Mouse (Mus musculus) midbrain, embryonic 14.5 days (tissue): ENCODE measurements around the gene Nt5c2. TPM values are rescaled to one million over a fixed set of nuclear protein-coding genes. Genes with fewer than 3 reads are reported as not detected.
A peak's percentile ranks its signal among the peaks of the same experiment; 100 is the strongest.

Experiments used
- ATAC-seq: fragments of 200-750 bp; cut with Nextera tagmentation; 2 replicates; pipeline ENCODE4 v1.8.0; 2017; ENCODE audit warnings: moderate number of reproducible peaks, moderate library complexity; ENCODE audit not compliant: low FRiP score, low TSS enrichment
- DNase-seq: peaks from one replicate; pipeline ENCODE4 v3.0.0-alpha.2; 2015
- H3K27ac ChIP-seq: fragments of 300-500 bp; sonication (generic); replicated peaks from 2 replicates; pipeline ENCODE4 v1.5.1; 2014; ENCODE audit warnings: mild to moderate bottlenecking, low read depth, low read length, moderate library complexity
- H3K27me3 ChIP-seq: fragments of 300-500 bp; sonication (generic); 2 replicates; pipeline ENCODE4 v1.6.1; 2014; ENCODE audit warnings: low read length, control low read depth, mixed read lengths; ENCODE audit not compliant: control insufficient read depth, insufficient read depth
- H3K36me3 ChIP-seq: fragments of 300-500 bp; sonication (generic); 2 replicates; pipeline ENCODE4 v1.6.1; 2014; ENCODE audit warnings: low read length, control low read depth; ENCODE audit not compliant: control insufficient read depth, insufficient read depth
- H3K4me1 ChIP-seq: fragments of 300-500 bp; sonication (generic); 2 replicates; pipeline ENCODE4 v1.6.1; 2014; ENCODE audit warnings: mild to moderate bottlenecking, antibody characterized with exemption, low read length, control low read depth; ENCODE audit not compliant: control insufficient read depth, insufficient read depth
- H3K4me2 ChIP-seq: fragments of 300-500 bp; sonication (generic); 2 replicates; pipeline ENCODE4 v1.6.1; 2014; ENCODE audit warnings: mild to moderate bottlenecking, low read length, moderate library complexity
- H3K4me3 ChIP-seq: fragments of 300-500 bp; sonication (generic); replicated peaks from 2 replicates; pipeline ENCODE4 v1.5.1; 2014; ENCODE audit warnings: low read depth, low read length
- H3K9ac ChIP-seq: fragments of 300-500 bp; sonication (generic); replicated peaks from 2 replicates; pipeline ENCODE4 v1.6.1; 2014; ENCODE audit warnings: mild to moderate bottlenecking, low read length, moderate library complexity
- H3K9me3 ChIP-seq: fragments of 300-500 bp; sonication (generic); 2 replicates; pipeline ENCODE4 v1.6.1; 2016; ENCODE audit warnings: low read length, control low read depth, mixed read lengths; ENCODE audit not compliant: control insufficient read depth
- WGBS: fragments of 180-500 bp; shearing (Covaris S2); extraction: QIAGEN DNeasy Blood & Tissue Kit; methylation state at CpG from one replicate; pipeline ENCODE4 v1.1.7; 2014; 5-methylcytosine and 5-hydroxymethylcytosine counted together
- polyA plus RNA-seq: library from polyadenylated mRNA; unstranded; fragments of >200 nt; fragmentation: Nextera tagmentation; extraction: Ambion mirVana; gene quantifications from 2 replicates; pipeline ENCODE4 v1.2.1, GENCODE M21; 2014

Gene Nt5c2
- polyA plus RNA-seq, 1 experiment from 2014 or later, result 89.9 TPM

GRCm38 (mm10) chr19:46865381-46865780 lies 149.6 kb downstream of the Nt5c2 start:
- H3K9ac ChIP-seq, result no peak overlapping the region
- 90% methylated on average over 4 of the region's 4 CpGs for WGBS

GRCm38 (mm10) chr19:46864731-46865331 lies 150.1 kb downstream of the Nt5c2 start:
- H3K4me3 ChIP-seq, result no peak overlapping the region
- H3K27me3 ChIP-seq, result no peaks in the 10 kb centered on the region
- H3K27ac ChIP-seq, result no peak overlapping the region
- no peak for DNase-seq
- ATAC-seq, result no peak
- no peak overlapping the region for H3K4me2 ChIP-seq
- H3K9ac ChIP-seq, result no peak overlapping the region
- no peaks in the 10 kb centered on the region for H3K36me3 ChIP-seq
- 81% methylated on average over 6 of the region's 6 CpGs for WGBS
- H3K9me3 ChIP-seq, result no peaks in the 10 kb centered on the region
- H3K4me1 ChIP-seq, result no peaks in the 10 kb centered on the region

More at GRCm38 (mm10) chr19:46865381-46865780, 149.6 kb downstream of the Nt5c2 start:
- Histone ChIP-seq H3K4me3 (no peak overlapping the region), H3K4me1 (no peaks in the 10 kb centered on the region), H3K27me3 (no peaks in the 10 kb centered on the region), H3K27ac (no peak overlapping the region), H3K9me3 (no peaks in the 10 kb centered on the region), H3K36me3 (no peaks in the 10 kb centered on the region), H3K4me2 (no peak overlapping the region)
- ATAC-seq (no peak), DNase-seq (no peak)

DNA sequence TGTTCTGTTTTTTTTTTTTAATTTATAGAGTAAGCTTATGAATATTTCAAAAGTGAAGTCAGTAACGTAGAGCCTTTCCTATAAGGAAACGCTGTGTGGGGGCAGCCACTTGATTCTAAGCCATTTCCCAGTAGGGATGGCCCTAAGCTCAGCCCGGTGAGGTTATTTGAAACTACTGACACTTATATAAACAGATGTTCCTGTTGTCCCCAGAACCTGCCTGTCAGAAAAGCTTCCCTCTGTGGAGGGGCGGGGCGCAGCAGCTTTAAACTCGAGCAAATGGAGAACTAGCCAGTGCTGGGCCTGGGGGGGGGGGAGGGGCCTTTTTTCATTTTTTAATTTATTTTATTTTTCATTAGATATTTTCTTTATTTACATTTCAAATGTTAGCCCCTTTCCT lies 150.9 kb downstream of the Nt5c2 start:
- ATAC-seq (no peak), DNase-seq (no peak)
- Histone ChIP-seq H3K9ac (no peak overlapping the region), H3K4me2 (no peak overlapping the region), H3K9me3 (no peaks in the 10 kb centered on the region), H3K27me3 (no peaks in the 10 kb centered on the region), H3K27ac (no peak overlapping the region), H3K36me3 (no peaks in the 10 kb centered on the region), H3K4me1 (no peaks in the 10 kb centered on the region), H3K4me3 (no peak overlapping the region)
- WGBS, result 55% methylated on average over 6 of the region's 6 CpGs

GRCm38 (mm10) chr19:46863236-46863927 lies 151.6 kb downstream of the Nt5c2 start:
- no peak for DNase-seq
- Histone ChIP-seq H3K9me3 (no peaks in the 10 kb centered on the region), H3K9ac (no peak overlapping the region), H3K27ac (no peak overlapping the region), H3K36me3 (no peaks in the 10 kb centered on the region), H3K4me3 (no peak overlapping the region), H3K4me1 (no peaks in the 10 kb centered on the region), H3K4me2 (no peak overlapping the region), H3K27me3 (no peaks in the 10 kb centered on the region)
- 89% methylated on average over 17 of the region's 17 CpGs for WGBS
- ATAC-seq, result no peak

GRCm38 (mm10) chr19:46862556-46862955 lies 152.4 kb downstream of the Nt5c2 start:
- peaks cover 3% of the 10 kb centered on the region for H3K4me1 ChIP-seq
- H3K36me3 ChIP-seq, result no peaks in the 10 kb centered on the region
- ATAC-seq (no peak), DNase-seq (no peak)
- H3K27me3 ChIP-seq, result no peaks in the 10 kb centered on the region
- no peak overlapping the region for H3K4me3 ChIP-seq
- WGBS, result 80% methylated on average over 3 of the region's 3 CpGs
- no peak overlapping the region for H3K9ac ChIP-seq
- H3K4me2 ChIP-seq, result no peak overlapping the region
- H3K27ac ChIP-seq, result no peak overlapping the region
- H3K9me3 ChIP-seq, result no peaks in the 10 kb centered on the region

- DNase-seq (no peak), ATAC-seq (no peak)
- no peak overlapping the region for H3K4me3 ChIP-seq
- H3K4me2 ChIP-seq, result no peak overlapping the region
- H3K27me3 ChIP-seq, result no peaks in the 10 kb centered on the region
- no peaks in the 10 kb centered on the region for H3K9me3 ChIP-seq
- no peaks in the 10 kb centered on the region for H3K36me3 ChIP-seq
- H3K27ac ChIP-seq, result no peak overlapping the region
- peaks cover 21% of the 10 kb centered on the region for H3K4me1 ChIP-seq
- WGBS, result 82% methylated on average over 7 of the region's 7 CpGs
- no peak overlapping the region for H3K9ac ChIP-seq
Measured at GRCm38 (mm10) chr19:46858200-46858599, 156.8 kb downstream of the Nt5c2 start.

DNA sequence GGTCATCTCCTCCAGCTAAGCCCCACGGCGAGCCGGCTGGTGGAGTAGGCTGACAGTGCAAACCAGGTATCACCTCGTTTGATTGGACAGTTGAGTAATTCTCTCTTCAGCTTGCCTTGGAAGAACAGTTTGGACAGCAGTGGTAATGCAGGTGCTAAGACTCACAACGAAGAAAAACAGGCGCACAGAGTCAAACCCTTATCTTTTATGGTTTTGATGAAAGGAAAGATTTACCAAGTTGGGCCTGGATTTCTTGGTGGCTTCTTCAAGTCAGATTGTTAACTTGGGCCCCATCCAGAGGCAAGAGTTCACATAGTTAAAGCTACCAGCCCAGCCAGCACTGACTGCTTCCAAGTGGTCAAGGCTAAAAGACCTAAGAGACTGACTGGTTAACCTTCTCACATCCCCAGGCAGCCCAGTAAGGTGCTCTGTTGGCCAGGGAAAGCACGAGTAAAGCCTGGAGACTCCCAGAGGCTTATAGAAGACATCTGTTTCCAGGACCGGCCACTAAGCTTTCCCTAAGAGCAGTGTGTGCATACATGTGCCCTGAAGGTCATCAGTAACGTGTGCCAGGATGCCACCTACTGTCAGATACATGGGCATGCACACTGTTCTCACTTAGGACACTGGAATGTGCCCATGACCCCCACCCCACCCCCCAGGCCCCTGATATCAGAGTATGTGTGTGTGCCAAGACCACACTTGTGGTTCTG lies 157.5 kb downstream of the Nt5c2 start:
- peak overlapping the region; percentile 80 for H3K27ac ChIP-seq
- no peaks in the 10 kb centered on the region for H3K9me3 ChIP-seq
- DNase-seq (peak; percentile 65), ATAC-seq (no peak)
- H3K36me3 ChIP-seq, result no peaks in the 10 kb centered on the region
- WGBS, result 56% methylated on average over 9 of the region's 9 CpGs
- H3K4me2 ChIP-seq, result peak overlapping the region; percentile 30; the same call in 1 of the 2 replicates
- H3K9ac ChIP-seq, result no peak overlapping the region
- H3K4me3 ChIP-seq, result no peak overlapping the region
- no peaks in the 10 kb centered on the region for H3K27me3 ChIP-seq
- peaks cover 21% of the 10 kb centered on the region for H3K4me1 ChIP-seq

DNA sequence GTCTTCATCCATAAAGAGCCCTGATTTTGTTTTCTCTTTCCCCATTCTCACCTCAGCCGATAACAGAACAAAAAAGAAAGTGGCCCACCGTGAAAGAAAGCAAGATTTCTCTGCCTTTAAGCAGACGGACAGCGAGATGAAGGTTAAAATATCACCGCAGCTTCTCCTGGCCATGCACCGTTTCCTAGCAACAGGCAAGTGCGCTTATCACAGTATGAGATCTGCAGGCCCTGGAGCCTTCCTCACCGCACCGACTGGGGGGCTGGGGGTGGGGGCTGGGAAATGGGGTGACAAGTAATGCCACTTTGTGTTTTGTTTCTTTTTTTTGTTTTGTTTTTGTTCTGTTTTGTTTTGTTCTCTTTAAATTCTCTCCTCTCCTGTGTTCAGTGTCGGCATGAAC lies 158.2 kb downstream of the Nt5c2 start:
- Histone ChIP-seq H3K4me1 (peaks cover 21% of the 10 kb centered on the region), H3K27ac (peak overlapping the region; percentile 80), H3K9ac (peak overlapping the region; percentile 34; the same call in 1 of the 2 replicates), H3K9me3 (no peaks in the 10 kb centered on the region), H3K36me3 (no peaks in the 10 kb centered on the region), H3K27me3 (no peaks in the 10 kb centered on the region), H3K4me3 (no peak overlapping the region), H3K4me2 (peak overlapping the region; percentile 30)
- no peak for ATAC-seq
- peak; percentile 68 for DNase-seq
- 11% methylated on average over 10 of the region's 10 CpGs for WGBS
